Mouse (Mus musculus): Measurements from ENCODE around the gene Gm10139. TPM values are rescaled to one million over a fixed set of nuclear protein-coding genes. Genes with fewer than 3 reads are reported as not detected.
"Not testable (repeated sequence)": the region's sequence is repeated elsewhere in the genome, so short reads cannot be mapped to it uniquely, and the experiment has no call there.

Gene Gm10139
- not detected in 2 replicates for polyA plus RNA-seq (2015; fragmentation: Nextera tagmentation; extraction: Ambion mirVana)

GRCm38 (mm10) chr13:65512378-65512777 is at the start of gene Gm10139:
Gene Gm10139 (plus strand): TSS chr13:65512678.
- not testable (repeated sequence) for H3K27me3 ChIP-seq; H3K4me3 ChIP-seq; H3K4me1 ChIP-seq; ATAC-seq (ENCODE audit: insufficient number of reproducible peaks, insufficient read depth, low FRiP score, low TSS enrichment, low read depth); H3K4me2 ChIP-seq; H3K36me3 ChIP-seq; H3K9ac ChIP-seq; H3K27ac ChIP-seq; H3K9me3 ChIP-seq
- 72% methylated on average over 1 of the region's 3 CpGs for WGBS

GRCm38 (mm10) chr13:65557636-65558035 is 45.2 kb downstream of the Gm10139 start:
- not testable (repeated sequence) for H3K9me3 ChIP-seq; H3K4me2 ChIP-seq; ATAC-seq (ENCODE audit: insufficient number of reproducible peaks, insufficient read depth, low FRiP score, low TSS enrichment, low read depth); H3K9ac ChIP-seq; H3K27ac ChIP-seq; H3K4me1 ChIP-seq; H3K27me3 ChIP-seq; H3K4me3 ChIP-seq; H3K36me3 ChIP-seq
- 76% methylated on average over 4 of the region's 4 CpGs for WGBS

Other genes starting within 250 kb of the Gm10139 start
- 16.4 and 18.0 TPM in 2 replicates for gene Zfp369, start 233.9 kb upstream of the Gm10139 start, polyA plus RNA-seq (2015; fragmentation: Nextera tagmentation; extraction: Ambion mirVana)